8 mouse cellular contexts compared by ENCODE assay signal in genomic region chr1:136345454-136346372, GRCm38 (mm10). TPM values are rescaled to one million over a fixed set of nuclear protein-coding genes. Genes with fewer than 3 reads are reported as not detected.
DNase-seq lines count a peak whose midpoint lies in the region; ATAC-seq lines count a peak whose summit lies in the region.

TSS of gene Camsap2 (minus strand) at chr1:136346104.

- intact Hi-C loops in left cerebral cortex, postnatal 10 days (cut with DNase I) = loop anchor here (5.0 kb wide), 1 partner anchor 112 kb away; no protein-coding TSS in a partner anchor

- peak; percentile 87 for ATAC-seq in inflammation-experienced regulatory T-cells, adult 6 months
- ATAC-seq in megakaryocyte progenitor cell, adult 5-6 weeks (replicated peaks; ENCODE audit: poor library complexity) = peak; percentile 74

- DNase-seq in adrenal gland, adult (ENCODE audit: inconsistent age in 2 of 2, low spot score in 1 of 2) = peak; percentile 97 to 99
- peak; percentile 95 for DNase-seq in embryo, embryonic 10 days (ENCODE audit: low spot score)
- peak; percentile 96 for DNase-seq in gastrocnemius, postnatal 10 days
- DNase-seq in left cerebral cortex, postnatal 10 days (ENCODE audit: extremely low spot score in 1 of 2, low spot score in 2 of 2) = peak; percentile 92 to 95
- DNase-seq in right cerebral cortex, postnatal 10 days (ENCODE audit: low spot score in 2 of 2) = peak; percentile 96
- DNase-seq in urinary bladder, postnatal 14 days (ENCODE audit: low spot score) = peak; percentile 95

RNA-seq across cellular contexts. Expression of gene Camsap2, which starts in this region (rescaled TPM):
- 10 to 100 TPM; 17.7 to 24.2 TPM for total RNA-seq in gastrocnemius, postnatal 10 days (2021)
- polyA plus RNA-seq in inflammation-experienced regulatory T-cells, adult 6 months (2017; shearing (Covaris generic)) = 1 to 10 TPM; 2.2 to 6.3 (median 5.8) TPM
- 100 to 1,000 TPM; 153 to 155 TPM for total RNA-seq in left cerebral cortex, postnatal 10 days (2021)
- 8.6 and 8.7 TPM in 2 replicates for total RNA-seq in megakaryocyte progenitor cell, adult 5-6 weeks (2015)
- total RNA-seq in megakaryocyte progenitor cell, adult 5-6 weeks (2017) = 11.5 and 12.8 TPM in 2 replicates

Comparison
In these comparisons a context has a peak if more than half of its experiments do, and no peak if none do; other contexts are left out.
1. Peak in every context shown above with its lines: DNase-seq and ATAC-seq.
2. RNA of gene Camsap2 (total RNA-seq): 153 to 155 TPM in left cerebral cortex, postnatal 10 days; 17.7 to 24.2 TPM in gastrocnemius, postnatal 10 days and 8.6 to 12.8 TPM in megakaryocyte progenitor cell, adult 5-6 weeks; every median in the first group is over 4 times any median in the second.